ENCODE assay signal across 8 mouse cellular contexts in the genomic region with DNA sequence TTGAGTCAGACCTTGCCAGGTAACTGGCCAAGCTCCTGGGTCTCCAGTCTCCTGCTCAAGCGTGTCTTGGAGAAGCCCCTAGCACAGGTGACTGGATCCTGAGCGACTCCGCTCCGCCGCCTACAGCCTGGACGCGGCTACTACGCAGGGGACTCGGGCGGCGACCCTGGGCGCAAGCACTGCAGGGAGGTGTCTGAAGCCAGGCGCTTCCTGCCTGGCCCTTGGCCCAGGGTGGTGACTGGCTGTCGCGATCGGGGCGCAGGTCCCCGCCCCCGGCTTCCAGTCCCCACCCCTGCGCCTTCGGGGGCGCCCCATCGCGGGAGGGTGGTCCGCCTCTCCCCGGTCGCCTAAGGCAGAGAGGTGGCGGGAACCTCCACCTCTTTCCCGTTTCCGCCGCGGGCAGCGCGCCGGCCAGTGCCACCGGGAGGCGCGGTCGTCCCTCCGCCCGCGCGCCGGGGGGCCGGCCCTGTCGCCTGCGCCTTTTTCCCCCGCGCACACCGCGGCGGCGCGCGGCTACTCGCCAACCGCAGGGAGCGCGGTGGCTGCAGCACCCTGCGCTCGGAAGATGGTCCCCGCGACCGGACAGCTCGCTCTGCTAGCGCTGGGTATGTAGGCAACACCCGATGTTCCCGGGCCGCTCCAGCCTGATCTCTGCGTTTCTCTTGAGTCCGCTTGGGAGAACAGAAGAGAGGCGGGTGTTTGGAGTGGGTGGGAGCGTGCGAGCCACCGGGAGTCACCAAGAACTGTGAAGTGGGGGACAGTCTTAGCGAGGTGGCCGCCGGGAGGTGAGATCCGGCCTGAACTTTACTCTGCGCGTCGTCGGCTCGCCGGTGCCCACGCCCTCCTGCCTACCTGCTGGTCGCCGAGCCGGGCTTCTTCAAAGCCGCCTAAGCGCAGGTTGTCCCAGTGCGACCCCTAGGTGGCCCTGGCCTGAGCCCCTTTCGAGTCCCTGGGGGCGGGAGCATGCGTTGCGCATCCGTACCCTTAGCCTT. TPM values are rescaled to one million over a fixed set of nuclear protein-coding genes. Genes with fewer than 3 reads are reported as not detected.
DNase-seq lines count a peak whose midpoint lies in the region; ATAC-seq and TF ChIP-seq lines count a peak whose summit lies in the region.

A gene (plus strand): TSS at position 283 of the 992 bp plus-strand sequence.

- DNase-seq in kidney, postnatal 14 days, result peak; percentile 80
- peak; percentile 53 for DNase-seq in thymus, postnatal 4 days

- peak within 1 kb of the TSS; percentile 84 for H3K4me3 ChIP-seq in E14TG2a.4 (replicated peaks; ENCODE audit: low read length)
- H3K4me3 ChIP-seq in bone marrow, adult 2 months (replicated peaks; ENCODE audit: control insufficient read depth, low read depth, low read length), result no peak within 1 kb of the TSS
- peak within 1 kb of the TSS; percentile 44 for H3K4me3 ChIP-seq in embryonic fibroblast, embryonic 13.5 days (ENCODE audit: insufficient read depth, low read length)
- peak within 1 kb of the TSS; percentile 76 for H3K4me3 ChIP-seq in heart, embryonic 16.5 days (ENCODE audit: low read length)
- H3K4me3 ChIP-seq in liver, embryonic 15.5 days (replicated peaks), result peak within 1 kb of the TSS; percentile 56
- peak within 1 kb of the TSS; percentile 72 for H3K4me3 ChIP-seq in neural tube, embryonic 14.5 days (ENCODE audit: low read depth, low read length)

- peak within 1 kb of the TSS; percentile 77 for H3K9ac ChIP-seq in heart, embryonic 16.5 days (ENCODE audit: low read length)
- peak within 1 kb of the TSS; percentile 27; the same call in 1 of the 2 replicates for H3K9ac ChIP-seq in liver, embryonic 15.5 days
- H3K9ac ChIP-seq in neural tube, embryonic 14.5 days (replicated peaks; ENCODE audit: low read depth, low read length), result peak within 1 kb of the TSS; percentile 51

- WGBS in bone marrow, adult 2 months, result under 1% methylated on average over 96 of the region's 97 CpGs
- WGBS in heart, embryonic 16.5 days, result under 1% methylated on average over 91 of the region's 97 CpGs
- WGBS in liver, embryonic 15.5 days (ENCODE audit: insufficient replicate concordance), result under 1% methylated on average over 96 of the region's 97 CpGs
- WGBS in neural tube, embryonic 14.5 days, result under 1% methylated on average over 85 of the region's 97 CpGs

- H3K36me3 ChIP-seq in E14TG2a.4 (ENCODE audit: insufficient read depth, low read length), result no peaks in the 10 kb centered on the region
- H3K36me3 ChIP-seq in heart, embryonic 16.5 days (ENCODE audit: control insufficient read depth, insufficient read depth), result no peaks in the 10 kb centered on the region
- no peaks in the 10 kb centered on the region for H3K36me3 ChIP-seq in liver, embryonic 15.5 days (replicated peaks)
- no peaks in the 10 kb centered on the region for H3K36me3 ChIP-seq in neural tube, embryonic 14.5 days (ENCODE audit: control insufficient read depth, insufficient read depth, low read length)

- H3K4me1 ChIP-seq in E14TG2a.4 (replicated peaks; ENCODE audit: low read depth, low read length), result peaks cover 17% of the 10 kb centered on the region
- no peaks in the 10 kb centered on the region for H3K4me1 ChIP-seq in bone marrow, adult 2 months (ENCODE audit: control insufficient read depth, insufficient read depth, low read length)
- no peaks in the 10 kb centered on the region; the same call in 1 of the 2 replicates for H3K4me1 ChIP-seq in embryonic fibroblast, embryonic 13.5 days (ENCODE audit: control insufficient read depth, insufficient read depth, low read length)
- H3K4me1 ChIP-seq in heart, embryonic 16.5 days (ENCODE audit: control insufficient read depth, insufficient read depth, low read length), result peaks cover 4% of the 10 kb centered on the region
- peaks cover 3% of the 10 kb centered on the region; the same call in 1 of the 2 replicates for H3K4me1 ChIP-seq in liver, embryonic 15.5 days (replicated peaks)
- peaks cover 4% of the 10 kb centered on the region; the same call in 1 of the 2 replicates for H3K4me1 ChIP-seq in neural tube, embryonic 14.5 days (ENCODE audit: control insufficient read depth, insufficient read depth, low read length)

- H3K4me2 ChIP-seq in heart, embryonic 16.5 days (ENCODE audit: low read depth, low read length), result peak within 1 kb of the TSS; percentile 94
- peak within 1 kb of the TSS; percentile 60 for H3K4me2 ChIP-seq in liver, embryonic 15.5 days
- H3K4me2 ChIP-seq in neural tube, embryonic 14.5 days (ENCODE audit: low read depth, low read length), result peak within 1 kb of the TSS; percentile 95

- peaks cover 67% of the 10 kb centered on the region for H3K27me3 ChIP-seq in E14TG2a.4 (ENCODE audit: insufficient read depth, low read length)
- peaks cover 13% of the 10 kb centered on the region for H3K27me3 ChIP-seq in heart, embryonic 16.5 days (ENCODE audit: control insufficient read depth, insufficient read depth, low read length)
- peaks cover 76% of the 10 kb centered on the region for H3K27me3 ChIP-seq in liver, embryonic 15.5 days
- peaks cover 8% of the 10 kb centered on the region; the same call in 1 of the 2 replicates for H3K27me3 ChIP-seq in neural tube, embryonic 14.5 days (ENCODE audit: control insufficient read depth, insufficient read depth, low read length)

- ATAC-seq in heart, embryonic 16.5 days (replicated peaks; ENCODE audit: extremely low read depth, insufficient read depth, low FRiP score), result peak; percentile 93
- ATAC-seq in liver, embryonic 15.5 days (ENCODE audit: insufficient read depth), result peak; percentile 84
- ATAC-seq in neural tube, embryonic 14.5 days (ENCODE audit: low read depth), result peak; percentile 85

- peak within 1 kb of the TSS; percentile 7; the same call in 1 of the 2 replicates for H3K27ac ChIP-seq in bone marrow, adult 2 months (ENCODE audit: control insufficient read depth, insufficient read depth, low read depth, low read length, poor library complexity)
- no peak within 1 kb of the TSS for H3K27ac ChIP-seq in embryonic fibroblast, embryonic 13.5 days (ENCODE audit: insufficient read depth, low read length)
- peak within 1 kb of the TSS; percentile 41; the same call in 1 of the 2 replicates for H3K27ac ChIP-seq in heart, embryonic 16.5 days (ENCODE audit: low read length)
- peak within 1 kb of the TSS; percentile 62 for H3K27ac ChIP-seq in liver, embryonic 15.5 days (replicated peaks)
- peak within 1 kb of the TSS; percentile 48; the same call in 1 of the 2 replicates for H3K27ac ChIP-seq in neural tube, embryonic 14.5 days (ENCODE audit: low read depth, low read length)

- no peaks in the 10 kb centered on the region for H3K9me3 ChIP-seq in E14TG2a.4 (ENCODE audit: low read length)
- H3K9me3 ChIP-seq in heart, embryonic 16.5 days (replicated peaks; ENCODE audit: control insufficient read depth, low read length), result no peaks in the 10 kb centered on the region
- H3K9me3 ChIP-seq in liver, embryonic 15.5 days (replicated peaks), result no peaks in the 10 kb centered on the region
- no peaks in the 10 kb centered on the region for H3K9me3 ChIP-seq in neural tube, embryonic 14.5 days (ENCODE audit: control insufficient read depth, low read length)

- TF ChIP-seq POLR2A in bone marrow, adult 2 months (IDR thresholded peaks at IDR 0.05; ENCODE audit: borderline replicate concordance, control insufficient read depth, low read depth, low read length), result no peak; the same call in 1 of the 2 replicates
- TF ChIP-seq POLR2A in embryonic fibroblast, embryonic 13.5 days (IDR thresholded peaks at IDR 0.05; ENCODE audit: low read depth, low read length), result no peak

- peak; percentile 23 for TF ChIP-seq CTCF in E14TG2a.4 (conservative IDR thresholded peaks at IDR 0.05; ENCODE audit: low read length)
- TF ChIP-seq CTCF in bone marrow, adult 2 months (IDR thresholded peaks at IDR 0.05; ENCODE audit: control insufficient read depth, insufficient read depth, low read length), result no peak
- TF ChIP-seq CTCF in embryonic fibroblast, embryonic 13.5 days (IDR thresholded peaks at IDR 0.05; ENCODE audit: borderline replicate concordance, insufficient read depth, low read length), result 0 out of 2 replicates have a peak, but pooled peaks have one; percentile 16

RNA-seq across cellular contexts. Expression of the gene that starts here (rescaled TPM):
- polyA plus RNA-seq in bone marrow, adult 2 months (2011; ENCODE audit: insufficient read depth, insufficient read length, low replicate concordance, missing spikeins), result not detected in 2 replicates
- polyA plus RNA-seq in embryonic fibroblast, embryonic 13.5 days (2011; ENCODE audit: insufficient read length, low read depth, missing spikeins), result 0.42 and 0.85 TPM in 2 replicates
- polyA plus RNA-seq in heart, embryonic 16.5 days (2015; fragmentation: Nextera tagmentation; extraction: Ambion mirVana), result 2.5 and 2.7 TPM in 2 replicates
- polyA plus RNA-seq in liver, embryonic 15.5 days (2015; fragmentation: Nextera tagmentation; extraction: Ambion mirVana), result 2.0 and 2.5 TPM in 2 replicates
- polyA plus RNA-seq in neural tube, embryonic 14.5 days (2014; fragmentation: Nextera tagmentation; extraction: Ambion mirVana), result 20.9 and 24.3 TPM in 2 replicates

Comparison
In these comparisons a context has a peak if more than half of its experiments do, and no peak if none do; other contexts are left out.
1. H3K9ac ChIP-seq: peak in every context shown above with its lines; median percentile 77 in heart, embryonic 16.5 days; 51 in neural tube, embryonic 14.5 days; 27 in liver, embryonic 15.5 days.